In genomic region chr16:59586276-59586675, GRCm38 (mm10) we compare ENCODE assay signal across 13 mouse cellular contexts. TPM values are rescaled to one million over a fixed set of nuclear protein-coding genes. Genes with fewer than 3 reads are reported as not detected.
DNase-seq lines count a peak whose midpoint lies in the region; ATAC-seq and TF ChIP-seq lines count a peak whose summit lies in the region.
"Had no signal": no experiment of that assay in that cellular context is flagged by ENCODE, and none has a peak within 500 bp of the region (broad histone marks: within the 10 kb centered on the region; RNA-seq: fewer than 3 reads in every experiment).

No protein-coding gene starts in this region.

- no peak for DNase-seq in heart, postnatal 36 days
- DNase-seq in midbrain, embryonic 10.5 days (ENCODE audit: low spot score) = no peak
- DNase-seq in kidney, postnatal 14 days = peak; percentile 36
- no peak for DNase-seq in natural killer cell, adult 2 months (ENCODE audit: low spot score in 2 of 2)
- DNase-seq in spleen, postnatal 14 days (ENCODE audit: low spot score in 2 of 2) = no peak
- no peak for DNase-seq in liver, postnatal 0 days
- DNase-seq: layer of hippocampus, postnatal 36 days; right cerebral cortex, adult 18-20 months had no signal

- no peak for TF ChIP-seq EP300 in liver, postnatal 0 days (IDR thresholded peaks at IDR 0.05; ENCODE audit: low read depth)

- intact Hi-C loops in heart, postnatal 36 days (cut with DNase I) = no loop called here

- H3K36me3 ChIP-seq in heart, embryonic 12.5 days = peaks cover 5% of the 10 kb centered on the region; the same call in 1 of the 2 replicates
- H3K36me3 ChIP-seq in midbrain, embryonic 12.5 days = no peaks in the 10 kb centered on the region
- no peaks in the 10 kb centered on the region for H3K36me3 ChIP-seq in midbrain, embryonic 10.5 days
- H3K36me3 ChIP-seq in liver, postnatal 0 days (replicated peaks; ENCODE audit: insufficient read depth, low read length) = no peaks in the 10 kb centered on the region
- H3K36me3 ChIP-seq: forebrain, embryonic 12.5 days; hindbrain, embryonic 15.5 days; lung, embryonic 15.5 days had no signal

- WGBS in heart, embryonic 12.5 days = 27% methylated on average over 6 of the region's 6 CpGs
- WGBS in midbrain, embryonic 12.5 days = 72% methylated on average over 6 of the region's 6 CpGs
- 74% methylated on average over 6 of the region's 6 CpGs for WGBS in midbrain, embryonic 10.5 days
- 42% methylated on average over 6 of the region's 6 CpGs for WGBS in liver, postnatal 0 days (ENCODE audit: insufficient replicate concordance)

- peak overlapping the region; percentile 92; the same call in 1 of the 2 replicates for H3K27ac ChIP-seq in heart, embryonic 12.5 days (ENCODE audit: poor library complexity, severe bottlenecking)
- H3K27ac ChIP-seq in midbrain, embryonic 12.5 days (replicated peaks) = no peak overlapping the region
- H3K27ac ChIP-seq in midbrain, embryonic 10.5 days (replicated peaks) = no peak overlapping the region
- no peak overlapping the region for H3K27ac ChIP-seq in liver, postnatal 0 days (ENCODE audit: low read depth)
- H3K27ac ChIP-seq: forebrain, embryonic 12.5 days; hindbrain, embryonic 15.5 days; lung, embryonic 15.5 days had no signal

- no peak for ATAC-seq in heart, embryonic 12.5 days (ENCODE audit: insufficient number of reproducible peaks, low FRiP score)
- ATAC-seq in midbrain, embryonic 12.5 days (ENCODE audit: low FRiP score, low read depth) = peak; percentile 38; the same call in 1 of the 2 replicates
- no peak for ATAC-seq in liver, postnatal 0 days

- peaks cover 55% of the 10 kb centered on the region for H3K4me1 ChIP-seq in heart, embryonic 12.5 days (replicated peaks)
- no peaks in the 10 kb centered on the region for H3K4me1 ChIP-seq in midbrain, embryonic 12.5 days
- no peaks in the 10 kb centered on the region for H3K4me1 ChIP-seq in midbrain, embryonic 10.5 days
- H3K4me1 ChIP-seq in liver, postnatal 0 days (ENCODE audit: insufficient read depth) = no peaks in the 10 kb centered on the region
- H3K4me1 ChIP-seq: forebrain, embryonic 12.5 days; hindbrain, embryonic 15.5 days had no signal

- H3K4me3 ChIP-seq in heart, embryonic 12.5 days = no peak overlapping the region
- H3K4me3 ChIP-seq in midbrain, embryonic 12.5 days = no peak overlapping the region
- no peak overlapping the region for H3K4me3 ChIP-seq in midbrain, embryonic 10.5 days
- no peak overlapping the region for H3K4me3 ChIP-seq in liver, postnatal 0 days (ENCODE audit: low read depth, low read length)
- H3K4me3 ChIP-seq: forebrain, embryonic 12.5 days; hindbrain, embryonic 15.5 days; lung, embryonic 15.5 days had no signal

- H3K27me3 ChIP-seq in heart, embryonic 12.5 days (replicated peaks) = no peaks in the 10 kb centered on the region
- H3K27me3 ChIP-seq in midbrain, embryonic 12.5 days = no peaks in the 10 kb centered on the region
- H3K27me3 ChIP-seq in midbrain, embryonic 10.5 days (ENCODE audit: low read depth, poor library complexity, severe bottlenecking) = no peaks in the 10 kb centered on the region
- H3K27me3 ChIP-seq in liver, postnatal 0 days (ENCODE audit: insufficient read depth, low read length) = no peaks in the 10 kb centered on the region
- H3K27me3 ChIP-seq: forebrain, embryonic 12.5 days; hindbrain, embryonic 15.5 days; lung, embryonic 15.5 days had no signal

- TF ChIP-seq CTCF in liver, postnatal 0 days (IDR thresholded peaks at IDR 0.05; ENCODE audit: low read depth) = no peak

- no peaks in the 10 kb centered on the region for H3K9me3 ChIP-seq in heart, embryonic 12.5 days (replicated peaks)
- no peaks in the 10 kb centered on the region for H3K9me3 ChIP-seq in midbrain, embryonic 12.5 days
- H3K9me3 ChIP-seq in midbrain, embryonic 10.5 days (replicated peaks) = no peaks in the 10 kb centered on the region
- H3K9me3 ChIP-seq in liver, postnatal 0 days (ENCODE audit: low read length) = no peaks in the 10 kb centered on the region
- H3K9me3 ChIP-seq: forebrain, embryonic 12.5 days; hindbrain, embryonic 15.5 days; lung, embryonic 15.5 days had no signal

- no peak overlapping the region for H3K4me2 ChIP-seq in heart, embryonic 12.5 days
- no peak overlapping the region for H3K4me2 ChIP-seq in midbrain, embryonic 12.5 days (replicated peaks)
- H3K4me2 ChIP-seq in liver, postnatal 0 days (ENCODE audit: low read depth, low read length) = no peak overlapping the region
- H3K4me2 ChIP-seq: forebrain, embryonic 12.5 days; hindbrain, embryonic 15.5 days; lung, embryonic 15.5 days had no signal

- no peak overlapping the region for H3K9ac ChIP-seq in heart, embryonic 12.5 days
- H3K9ac ChIP-seq in midbrain, embryonic 12.5 days (replicated peaks) = no peak overlapping the region
- H3K9ac ChIP-seq in liver, postnatal 0 days (replicated peaks) = no peak overlapping the region
- H3K9ac ChIP-seq: forebrain, embryonic 12.5 days; hindbrain, embryonic 15.5 days; lung, embryonic 15.5 days had no signal

RNA-seq across cellular contexts. Expression of gene Crybg3, which starts 14.5 kb away (rescaled TPM):
- 18.9 and 22.3 TPM in 2 replicates for polyA plus RNA-seq in heart, embryonic 12.5 days (2016; fragmentation: Nextera tagmentation; extraction: Ambion mirVana)
- 10 to 100 TPM; 65.4 to 90.1 TPM for total RNA-seq in heart, postnatal 36 days (2021)
- polyA plus RNA-seq in midbrain, embryonic 12.5 days (2016; fragmentation: Nextera tagmentation; extraction: Ambion mirVana) = 5.5 and 5.7 TPM in 2 replicates
- 5.2 and 5.5 TPM in 2 replicates for polyA plus RNA-seq in midbrain, embryonic 10.5 days (2016; fragmentation: Nextera tagmentation; extraction: Ambion mirVana)
- 0.77 and 1.0 TPM in 2 replicates for polyA plus RNA-seq in liver, postnatal 0 days (2015; fragmentation: Nextera tagmentation; extraction: Ambion mirVana)

RNA-seq across cellular contexts. Expression of gene Arl6, which starts 52.9 kb away (rescaled TPM):
- 20.7 and 22.6 TPM in 2 replicates for polyA plus RNA-seq in heart, embryonic 12.5 days (2016; fragmentation: Nextera tagmentation; extraction: Ambion mirVana)
- 1 to 10 TPM; 5.5 to 5.8 TPM for total RNA-seq in heart, postnatal 36 days (2021)
- polyA plus RNA-seq in midbrain, embryonic 12.5 days (2016; fragmentation: Nextera tagmentation; extraction: Ambion mirVana) = 49.3 and 50.1 TPM in 2 replicates
- polyA plus RNA-seq in midbrain, embryonic 10.5 days (2016; fragmentation: Nextera tagmentation; extraction: Ambion mirVana) = 49.1 and 51.9 TPM in 2 replicates
- 3.3 and 3.4 TPM in 2 replicates for polyA plus RNA-seq in liver, postnatal 0 days (2015; fragmentation: Nextera tagmentation; extraction: Ambion mirVana)
